9 mouse cellular contexts compared by ENCODE assay signal in genomic region chr8:126804115-126804514, GRCm38 (mm10).
A peak's percentile ranks its signal among the peaks of the same experiment; 100 is the strongest.
DNase-seq lines count a peak whose midpoint lies in the region; ATAC-seq and TF ChIP-seq lines count a peak whose summit lies in the region.
"Had no signal": no experiment of that assay in that cellular context is flagged by ENCODE, and none has a peak within 500 bp of the region (broad histone marks: within the 10 kb centered on the region; RNA-seq: fewer than 3 reads in every experiment).

No protein-coding gene starts in this region.

- TF ChIP-seq POLR2A in spleen, adult 2 months (IDR thresholded peaks at IDR 0.05; ENCODE audit: low read depth, low read length), result no peak

- no peak overlapping the region for H3K4me3 ChIP-seq in heart, embryonic 10.5 days
- H3K4me3 ChIP-seq in heart, embryonic 12.5 days, result no peak overlapping the region
- no peak overlapping the region for H3K4me3 ChIP-seq in spleen, adult 2 months (ENCODE audit: extremely low read depth, insufficient read depth, insufficient read length)
- H3K4me3 ChIP-seq in stomach, embryonic 15.5 days (replicated peaks), result no peak overlapping the region
- H3K4me3 ChIP-seq: neural tube, embryonic 13.5 days had no signal

- DNase-seq in heart, embryonic 10.5 days (ENCODE audit: low spot score), result no peak
- DNase-seq in spleen, adult 2 months (ENCODE audit: low read depth in 1 of 2, low spot score in 2 of 2), result peak in 1 of 2 experiments; percentile 26
- DNase-seq in spleen, adult 12 weeks (ENCODE audit: low spot score), result no peak
- peak; percentile 27 to 39 for DNase-seq in kidney, postnatal 36 days
- DNase-seq in layer of hippocampus, adult 11-12 months (ENCODE audit: low spot score), result no peak
- DNase-seq in left cerebral cortex, postnatal 10 days (ENCODE audit: extremely low spot score in 1 of 2, low spot score in 2 of 2), result no peak

- intact Hi-C loops in left cerebral cortex, postnatal 10 days (cut with DNase I), result no loop called here

- no peak overlapping the region for H3K4me2 ChIP-seq in heart, embryonic 12.5 days
- H3K4me2 ChIP-seq in stomach, embryonic 15.5 days, result no peak overlapping the region
- H3K4me2 ChIP-seq: neural tube, embryonic 13.5 days had no signal

- H3K9me3 ChIP-seq in heart, embryonic 10.5 days, result no peaks in the 10 kb centered on the region
- no peaks in the 10 kb centered on the region for H3K9me3 ChIP-seq in heart, embryonic 12.5 days (replicated peaks)
- no peaks in the 10 kb centered on the region for H3K9me3 ChIP-seq in stomach, embryonic 15.5 days
- H3K9me3 ChIP-seq: neural tube, embryonic 13.5 days had no signal

- H3K27me3 ChIP-seq in heart, embryonic 10.5 days (ENCODE audit: insufficient read depth, poor library complexity, severe bottlenecking), result peaks cover 7% of the 10 kb centered on the region; the same call in 1 of the 2 replicates
- H3K27me3 ChIP-seq in heart, embryonic 12.5 days (replicated peaks), result no peaks in the 10 kb centered on the region
- no peaks in the 10 kb centered on the region for H3K27me3 ChIP-seq in spleen, adult 2 months (ENCODE audit: control insufficient read depth, insufficient read depth, low read length)
- H3K27me3 ChIP-seq in stomach, embryonic 15.5 days (replicated peaks), result no peaks in the 10 kb centered on the region
- H3K27me3 ChIP-seq: neural tube, embryonic 13.5 days had no signal

- no peaks in the 10 kb centered on the region for H3K36me3 ChIP-seq in heart, embryonic 10.5 days
- H3K36me3 ChIP-seq in heart, embryonic 12.5 days, result no peaks in the 10 kb centered on the region
- H3K36me3 ChIP-seq in spleen, adult 2 months (ENCODE audit: control insufficient read depth, insufficient read depth, low read length), result no peaks in the 10 kb centered on the region
- H3K36me3 ChIP-seq in stomach, embryonic 15.5 days, result no peaks in the 10 kb centered on the region
- H3K36me3 ChIP-seq: neural tube, embryonic 13.5 days had no signal

- no peak for TF ChIP-seq CTCF in spleen, adult 2 months (IDR thresholded peaks at IDR 0.05; ENCODE audit: extremely low read depth, insufficient read depth, insufficient read length, insufficient replicate concordance)

- ATAC-seq in heart, embryonic 12.5 days (ENCODE audit: insufficient number of reproducible peaks, low FRiP score), result no peak
- no peak for ATAC-seq in stomach, embryonic 15.5 days (ENCODE audit: insufficient read depth, low FRiP score, low read depth)

- peaks cover 38% of the 10 kb centered on the region for H3K4me1 ChIP-seq in heart, embryonic 10.5 days
- H3K4me1 ChIP-seq in heart, embryonic 12.5 days (replicated peaks), result peaks cover 36% of the 10 kb centered on the region
- H3K4me1 ChIP-seq in spleen, adult 2 months (ENCODE audit: control insufficient read depth, insufficient read depth, insufficient read length), result peaks cover 36% of the 10 kb centered on the region
- peaks cover 12% of the 10 kb centered on the region for H3K4me1 ChIP-seq in stomach, embryonic 15.5 days

- no peak overlapping the region for H3K9ac ChIP-seq in heart, embryonic 12.5 days
- H3K9ac ChIP-seq in stomach, embryonic 15.5 days, result no peak overlapping the region
- H3K9ac ChIP-seq: neural tube, embryonic 13.5 days had no signal

- peak overlapping the region; percentile 18; the same call in 1 of the 2 replicates for H3K27ac ChIP-seq in heart, embryonic 10.5 days
- no peak overlapping the region for H3K27ac ChIP-seq in heart, embryonic 12.5 days (ENCODE audit: poor library complexity, severe bottlenecking)
- peak overlapping the region; percentile 63 for H3K27ac ChIP-seq in spleen, adult 2 months (ENCODE audit: insufficient read depth, low read length)
- H3K27ac ChIP-seq in stomach, embryonic 15.5 days, result peak overlapping the region; percentile 11; the same call in 1 of the 2 replicates

- 56% methylated on average over 7 of the region's 7 CpGs for WGBS in heart, embryonic 10.5 days
- WGBS in heart, embryonic 12.5 days, result 62% methylated on average over 7 of the region's 7 CpGs
- 27% methylated on average over 7 of the region's 7 CpGs for WGBS in spleen, adult 2 months
- WGBS in stomach, embryonic 15.5 days, result 70% methylated on average over 7 of the region's 7 CpGs

Comparison
In these comparisons a context has a peak if more than half of its experiments do, and no peak if none do; other contexts are left out.
1. DNase-seq: peak in kidney, postnatal 36 days (2 of 2); none in heart, embryonic 10.5 days (single experiment), spleen, adult 12 weeks (single experiment), layer of hippocampus, adult 11-12 months (single experiment) and left cerebral cortex, postnatal 10 days (0 of 2).